Comparison of ENCODE assay signal across 9 mouse cellular contexts in the genomic region with DNA sequence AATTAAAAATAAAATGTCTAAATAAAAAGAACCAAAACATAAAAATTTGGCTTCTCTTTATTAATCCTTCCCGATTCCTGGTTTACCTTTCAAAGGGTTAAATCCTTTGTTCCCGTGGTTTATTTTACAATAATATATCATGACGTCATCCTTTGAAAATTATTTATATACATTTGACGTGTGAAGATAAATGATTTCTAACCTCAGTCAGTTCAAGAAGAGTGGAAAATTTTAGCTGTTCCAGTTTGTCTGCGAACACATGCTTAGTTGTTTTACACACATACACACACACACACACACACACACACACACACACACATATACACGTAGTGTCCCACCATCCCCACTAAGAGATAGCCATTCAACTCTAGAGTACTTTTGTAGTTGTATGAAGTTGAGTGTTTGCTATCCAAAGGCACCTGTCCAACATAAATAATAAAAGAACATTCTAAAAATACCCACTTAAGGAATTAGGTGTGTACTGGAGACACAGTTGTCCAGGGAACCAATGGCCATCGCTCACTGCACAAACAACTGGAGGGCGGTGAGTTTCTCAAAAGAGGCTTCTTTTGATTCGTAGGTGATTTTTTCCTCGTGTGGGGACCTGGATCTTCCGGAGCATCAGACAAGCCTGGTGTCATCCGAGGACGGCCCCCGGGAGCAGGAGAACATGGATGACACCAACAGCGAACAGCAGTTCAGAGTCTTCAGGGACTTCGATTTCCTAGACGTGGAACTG.
DNase-seq lines count a peak whose midpoint lies in the region; ATAC-seq lines count a peak whose summit lies in the region.
"Had no signal": no experiment of that assay in that cellular context is flagged by ENCODE, and none has a peak within 500 bp of the region (broad histone marks: within the 10 kb centered on the region; RNA-seq: fewer than 3 reads in every experiment).

No protein-coding gene starts in this region.

- no peaks in the 10 kb centered on the region for H3K4me1 ChIP-seq in intestine, embryonic 14.5 days (replicated peaks; ENCODE audit: control insufficient read depth, insufficient read depth, low read length)
- H3K4me1 ChIP-seq in limb, embryonic 15.5 days, result peaks cover 15% of the 10 kb centered on the region

- H3K27ac ChIP-seq in intestine, embryonic 14.5 days (ENCODE audit: low read depth), result peak overlapping the region; percentile 34; the same call in 1 of the 2 replicates
- peak overlapping the region; percentile 57 for H3K27ac ChIP-seq in limb, embryonic 15.5 days

- H3K4me3 ChIP-seq in intestine, embryonic 14.5 days (ENCODE audit: low read depth, low read length), result no peak overlapping the region
- H3K4me3 ChIP-seq in limb, embryonic 15.5 days, result 0 out of 2 replicates have a peak overlapping the region, but pooled peaks have one; percentile 7

- H3K9me3 ChIP-seq in intestine, embryonic 14.5 days (ENCODE audit: control insufficient read depth, low read length), result 0 out of 2 replicates have a peak, but pooled peaks cover 1% of the 10 kb centered on the region
- no peaks in the 10 kb centered on the region for H3K9me3 ChIP-seq in limb, embryonic 15.5 days

- H3K4me2 ChIP-seq in intestine, embryonic 14.5 days (ENCODE audit: low read length), result no peak overlapping the region
- H3K4me2 ChIP-seq in limb, embryonic 15.5 days, result peak overlapping the region; percentile 22; the same call in 1 of the 2 replicates

- no peak for ATAC-seq in intestine, embryonic 14.5 days (replicated peaks; ENCODE audit: low FRiP score, low TSS enrichment, low read depth)
- no peak for ATAC-seq in limb, embryonic 15.5 days (ENCODE audit: insufficient number of reproducible peaks, low FRiP score, low TSS enrichment, low read depth)
- no peak for ATAC-seq in megakaryocyte progenitor cell, adult 5-6 weeks (replicated peaks; ENCODE audit: poor library complexity)

- peaks cover 13% of the 10 kb centered on the region for H3K36me3 ChIP-seq in intestine, embryonic 14.5 days (ENCODE audit: control insufficient read depth, insufficient read depth, low read length)
- peaks cover 35% of the 10 kb centered on the region for H3K36me3 ChIP-seq in limb, embryonic 15.5 days

- WGBS in intestine, embryonic 14.5 days, result 74% methylated on average over 17 of the region's 17 CpGs
- WGBS in limb, embryonic 15.5 days, result 64% methylated on average over 17 of the region's 17 CpGs

- H3K9ac ChIP-seq in intestine, embryonic 14.5 days (ENCODE audit: low read length), result no peak overlapping the region
- no peak overlapping the region for H3K9ac ChIP-seq in limb, embryonic 15.5 days

- DNase-seq in adrenal gland, adult 2 months, result peak; percentile 25
- no peak for DNase-seq in adrenal gland, adult 18-20 months (ENCODE audit: low spot score in 2 of 2)
- DNase-seq in ZHBTc4 (ENCODE audit: low read depth, low spot score) (peak; percentile 9), MN1 (ENCODE audit: low spot score) (no peak)
- DNase-seq in intestine, embryonic 14.5 days (ENCODE audit: low spot score), result no peak
- no peak for DNase-seq in layer of hippocampus, postnatal 14 days (ENCODE audit: low spot score in 2 of 2)
- DNase-seq: thymus, postnatal 14 days had no signal

- no peaks in the 10 kb centered on the region for H3K27me3 ChIP-seq in intestine, embryonic 14.5 days (replicated peaks; ENCODE audit: control insufficient read depth, insufficient read depth, low read length)
- no peaks in the 10 kb centered on the region for H3K27me3 ChIP-seq in limb, embryonic 15.5 days

Comparison
In these comparisons a context has a peak if more than half of its experiments do, and no peak if none do; other contexts are left out.
1. DNase-seq: peak in adrenal gland, adult 2 months (single experiment) and ZHBTc4 (single experiment); none in adrenal gland, adult 18-20 months (0 of 2), intestine, embryonic 14.5 days (single experiment), MN1 (single experiment) and layer of hippocampus, postnatal 14 days (0 of 2).